Mouse (Mus musculus): ENCODE measurements at regions not wholly inside any gene's neighbourhood (a gene's known extent, or its start where the extent isn't known, plus 50 kb on each side); places are given as distances from the start of the nearest gene placed in this dataset.

GRCm38 (mm10) chr13:97485886-97486285 lies 245.0 kb downstream of the Enc1 start:
- no peak for TF ChIP-seq CTCF (conservative IDR thresholded peaks at IDR 0.05; ENCODE audit: insufficient read depth, insufficient read length, low read depth, low read length)
- TF ChIP-seq POLR2A (IDR thresholded peaks at IDR 0.05; ENCODE audit: low read depth, low read length) = no peak
- whole genome bisulfite sequencing = 89% methylated on average over 5 of the region's 5 CpGs
- H3K36me3 ChIP-seq (ENCODE audit: control insufficient read depth, insufficient read depth, low read length) = no peaks in the 10 kb centered on the region
- no peaks in the 10 kb centered on the region for H3K27me3 ChIP-seq (replicated peaks; ENCODE audit: control insufficient read depth, insufficient read depth, low read length)
- no peak overlapping the region for H3K27ac ChIP-seq (ENCODE audit: insufficient read depth, low read depth, low read length)
- DNase-seq = no peak
- no peaks in the 10 kb centered on the region for H3K4me1 ChIP-seq (ENCODE audit: control insufficient read depth, insufficient read depth, low read length)
- no peak overlapping the region for H3K4me3 ChIP-seq (ENCODE audit: insufficient read depth, low read depth, low read length)

- TF ChIP-seq POLR2A (IDR thresholded peaks at IDR 0.05; ENCODE audit: low read depth, low read length) = no peak
- TF ChIP-seq CTCF (conservative IDR thresholded peaks at IDR 0.05; ENCODE audit: insufficient read depth, insufficient read length, low read depth, low read length) = no peak
- no peak overlapping the region for H3K27ac ChIP-seq (ENCODE audit: insufficient read depth, low read depth, low read length)
- H3K27me3 ChIP-seq (replicated peaks; ENCODE audit: control insufficient read depth, insufficient read depth, low read length) = no peaks in the 10 kb centered on the region
- H3K36me3 ChIP-seq (ENCODE audit: control insufficient read depth, insufficient read depth, low read length) = no peaks in the 10 kb centered on the region
- 87% methylated on average over 20 of the region's 20 CpGs for WGBS
- no peak for DNase-seq
- no peaks in the 10 kb centered on the region for H3K4me1 ChIP-seq (ENCODE audit: control insufficient read depth, insufficient read depth, low read length)
- H3K4me3 ChIP-seq (ENCODE audit: insufficient read depth, low read depth, low read length) = no peak overlapping the region
These were observed 244.1 kb downstream of the Enc1 start for GRCm38 (mm10) chr13:97484808-97485545.

GRCm38 (mm10) chr13:97483681-97484080 lies 242.8 kb downstream of the Enc1 start:
- DNase-seq = no peak
- 89% methylated on average over 8 of the region's 8 CpGs for WGBS
- H3K27me3 ChIP-seq (replicated peaks; ENCODE audit: control insufficient read depth, insufficient read depth, low read length) = no peaks in the 10 kb centered on the region
- no peaks in the 10 kb centered on the region for H3K4me1 ChIP-seq (ENCODE audit: control insufficient read depth, insufficient read depth, low read length)
- TF ChIP-seq CTCF (conservative IDR thresholded peaks at IDR 0.05; ENCODE audit: insufficient read depth, insufficient read length, low read depth, low read length) = no peak
- no peak for TF ChIP-seq POLR2A (IDR thresholded peaks at IDR 0.05; ENCODE audit: low read depth, low read length)
- no peak overlapping the region for H3K27ac ChIP-seq (ENCODE audit: insufficient read depth, low read depth, low read length)
- H3K4me3 ChIP-seq (ENCODE audit: insufficient read depth, low read depth, low read length) = no peak overlapping the region
- no peaks in the 10 kb centered on the region for H3K36me3 ChIP-seq (ENCODE audit: control insufficient read depth, insufficient read depth, low read length)

- Histone ChIP-seq H3K27me3 (replicated peaks; ENCODE audit: control insufficient read depth, insufficient read depth, low read length) (no peaks in the 10 kb centered on the region), H3K4me1 (ENCODE audit: control insufficient read depth, insufficient read depth, low read length) (no peaks in the 10 kb centered on the region), H3K27ac (ENCODE audit: insufficient read depth, low read depth, low read length) (no peak overlapping the region), H3K36me3 (ENCODE audit: control insufficient read depth, insufficient read depth, low read length) (no peaks in the 10 kb centered on the region), H3K4me3 (ENCODE audit: insufficient read depth, low read depth, low read length) (no peak overlapping the region)
- no peak for TF ChIP-seq POLR2A (IDR thresholded peaks at IDR 0.05; ENCODE audit: low read depth, low read length)
- no peak for TF ChIP-seq CTCF (conservative IDR thresholded peaks at IDR 0.05; ENCODE audit: insufficient read depth, insufficient read length, low read depth, low read length)
- 96% methylated on average over 3 of the region's 3 CpGs for WGBS
- DNase-seq = no peak
These were observed 241.6 kb downstream of the Enc1 start for GRCm38 (mm10) chr13:97482439-97482946.

GRCm38 (mm10) chr13:97481259-97481658 lies 240.4 kb downstream of the Enc1 start:
- Histone ChIP-seq H3K36me3 (ENCODE audit: control insufficient read depth, insufficient read depth, low read length) (no peaks in the 10 kb centered on the region), H3K27ac (ENCODE audit: insufficient read depth, low read depth, low read length) (no peak overlapping the region), H3K27me3 (replicated peaks; ENCODE audit: control insufficient read depth, insufficient read depth, low read length) (no peaks in the 10 kb centered on the region), H3K4me1 (ENCODE audit: control insufficient read depth, insufficient read depth, low read length) (no peaks in the 10 kb centered on the region), H3K4me3 (ENCODE audit: insufficient read depth, low read depth, low read length) (no peak overlapping the region)
- no peak for DNase-seq
- WGBS = 92% methylated on average over 2 of the region's 2 CpGs
- TF ChIP-seq CTCF (conservative IDR thresholded peaks at IDR 0.05; ENCODE audit: insufficient read depth, insufficient read length, low read depth, low read length) = no peak
- no peak for TF ChIP-seq POLR2A (IDR thresholded peaks at IDR 0.05; ENCODE audit: low read depth, low read length)

- 83% methylated on average over 10 of the region's 10 CpGs for WGBS
- H3K27me3 ChIP-seq (replicated peaks; ENCODE audit: control insufficient read depth, insufficient read depth, low read length) = no peaks in the 10 kb centered on the region
- no peak for DNase-seq
- H3K27ac ChIP-seq (ENCODE audit: insufficient read depth, low read depth, low read length) = no peak overlapping the region
- no peak for TF ChIP-seq POLR2A (IDR thresholded peaks at IDR 0.05; ENCODE audit: low read depth, low read length)
- TF ChIP-seq CTCF (conservative IDR thresholded peaks at IDR 0.05; ENCODE audit: insufficient read depth, insufficient read length, low read depth, low read length) = no peak
- no peak overlapping the region for H3K4me3 ChIP-seq (ENCODE audit: insufficient read depth, low read depth, low read length)
- no peaks in the 10 kb centered on the region for H3K4me1 ChIP-seq (ENCODE audit: control insufficient read depth, insufficient read depth, low read length)
- no peaks in the 10 kb centered on the region for H3K36me3 ChIP-seq (ENCODE audit: control insufficient read depth, insufficient read depth, low read length)
These were observed 238.2 kb downstream of the Enc1 start for GRCm38 (mm10) chr13:97479066-97479586.

GRCm38 (mm10) chr13:97473971-97474365 lies 233.1 kb downstream of the Enc1 start:
- no peak for DNase-seq
- H3K4me3 ChIP-seq (ENCODE audit: insufficient read depth, low read depth, low read length) = no peak overlapping the region
- H3K36me3 ChIP-seq (ENCODE audit: control insufficient read depth, insufficient read depth, low read length) = no peaks in the 10 kb centered on the region
- WGBS = 76% methylated on average over 3 of the region's 3 CpGs
- H3K27ac ChIP-seq (ENCODE audit: insufficient read depth, low read depth, low read length) = no peak overlapping the region
- TF ChIP-seq POLR2A (IDR thresholded peaks at IDR 0.05; ENCODE audit: low read depth, low read length) (no peak), CTCF (conservative IDR thresholded peaks at IDR 0.05; ENCODE audit: insufficient read depth, insufficient read length, low read depth, low read length) (no peak)
- no peaks in the 10 kb centered on the region for H3K4me1 ChIP-seq (ENCODE audit: control insufficient read depth, insufficient read depth, low read length)
- H3K27me3 ChIP-seq (replicated peaks; ENCODE audit: control insufficient read depth, insufficient read depth, low read length) = no peaks in the 10 kb centered on the region
